Mouse (Mus musculus) liver, embryonic 11.5 days (tissue): ENCODE results near the gene Tpra1. TPM values are rescaled to one million over a fixed set of nuclear protein-coding genes. Genes with fewer than 3 reads are reported as not detected.

ENCODE experiments used
- ATAC-seq: fragments of 200-750 bp; cut with Nextera tagmentation; replicated peaks from 2 replicates; pipeline ENCODE4 v1.8.0; 2017; ENCODE audit warnings: moderate number of reproducible peaks, mild to moderate bottlenecking, moderate TSS enrichment, moderate library complexity; ENCODE audit not compliant: low FRiP score
- DNase-seq: peaks from one replicate; pipeline ENCODE4 v3.0.0-alpha.2; 2017; ENCODE audit warnings: low spot score
- H3K27ac ChIP-seq: fragments of 300-500 bp; sonication (generic); 2 replicates; pipeline ENCODE4 v1.5.1; 2014; ENCODE audit warnings: mild to moderate bottlenecking, low read depth, low read length, control low read depth
- H3K27me3 ChIP-seq: fragments of 300-500 bp; sonication (generic); replicated peaks from 2 replicates; pipeline ENCODE4 v1.6.1; 2014; ENCODE audit warnings: low read length, mixed read lengths; ENCODE audit not compliant: control insufficient read depth, insufficient read depth
- H3K36me3 ChIP-seq: fragments of 300-500 bp; sonication (generic); 2 replicates; pipeline ENCODE4 v1.6.1; 2014; ENCODE audit warnings: mild to moderate bottlenecking, low read length, moderate library complexity, mixed read lengths; ENCODE audit not compliant: control insufficient read depth, insufficient read depth
- H3K4me1 ChIP-seq: fragments of 300-500 bp; sonication (generic); replicated peaks from 2 replicates; pipeline ENCODE4 v1.6.1; 2014; ENCODE audit warnings: low read length, mixed read lengths; ENCODE audit not compliant: control insufficient read depth, insufficient read depth
- H3K4me2 ChIP-seq: fragments of 300-500 bp; sonication (generic); 2 replicates; pipeline ENCODE4 v1.6.1; 2014; ENCODE audit warnings: mild to moderate bottlenecking, control low read depth, moderate library complexity
- H3K4me3 ChIP-seq: fragments of 300-500 bp; sonication (generic); 2 replicates; pipeline ENCODE4 v1.5.1; 2014; ENCODE audit warnings: low read depth, low read length, control low read depth
- H3K9ac ChIP-seq: fragments of 300-500 bp; sonication (generic); 2 replicates; pipeline ENCODE4 v1.6.1; 2014; ENCODE audit warnings: low read depth, low read length, control low read depth
- H3K9me3 ChIP-seq: fragments of 300-500 bp; sonication (generic); 2 replicates; pipeline ENCODE4 v1.6.1; 2016; ENCODE audit warnings: low read length, inconsistent platforms, mixed read lengths; ENCODE audit not compliant: control insufficient read depth
- WGBS: fragments of 180-500 bp; shearing (Covaris S2); extraction: QIAGEN DNeasy Blood & Tissue Kit; methylation state at CpG from one replicate; pipeline ENCODE4 v1.1.7; 2014; 5-methylcytosine and 5-hydroxymethylcytosine counted together
- polyA plus RNA-seq: library from polyadenylated mRNA; unstranded; fragments of >200 nt; fragmentation: Nextera tagmentation; extraction: Ambion mirVana; gene quantifications from 2 replicates; pipeline ENCODE4 v1.2.1, GENCODE M21; 2014

The Tpra1 gene
- polyA plus RNA-seq, 1 experiment from 2014 or later = 56.7 TPM

DNA sequence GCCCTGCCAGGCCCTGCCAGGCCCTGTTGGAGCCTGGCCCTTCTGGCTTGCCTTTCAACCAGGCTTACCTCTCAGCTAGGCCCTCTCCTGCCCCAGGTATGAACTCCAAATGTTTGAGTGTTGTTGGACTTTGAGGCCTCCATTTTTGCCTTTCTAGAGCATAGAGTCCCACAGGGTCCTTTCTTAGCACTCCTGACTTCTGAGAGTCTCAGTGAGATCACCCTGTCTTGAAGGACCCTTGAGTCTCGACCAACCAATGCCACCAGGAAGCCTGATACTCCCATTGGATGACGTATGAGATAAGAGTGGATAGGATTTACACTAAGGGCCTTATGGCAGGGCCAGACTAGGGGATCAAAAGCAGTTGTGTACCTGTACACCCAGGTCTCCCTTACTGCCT, 29.4 kb downstream of the Tpra1 start:
- H3K9me3 ChIP-seq = no peaks in the 10 kb centered on the region
- peaks cover 9% of the 10 kb centered on the region; the same call in 1 of the 2 replicates for H3K27me3 ChIP-seq
- peaks cover 6% of the 10 kb centered on the region for H3K4me1 ChIP-seq
- H3K4me3 ChIP-seq = no peak overlapping the region
- no peak overlapping the region for H3K4me2 ChIP-seq
- H3K27ac ChIP-seq = no peak overlapping the region
- no peak for ATAC-seq
- DNase-seq = no peak
- 73% methylated on average over 2 of the region's 2 CpGs for WGBS
- no peaks in the 10 kb centered on the region for H3K36me3 ChIP-seq
- no peak overlapping the region for H3K9ac ChIP-seq

DNA sequence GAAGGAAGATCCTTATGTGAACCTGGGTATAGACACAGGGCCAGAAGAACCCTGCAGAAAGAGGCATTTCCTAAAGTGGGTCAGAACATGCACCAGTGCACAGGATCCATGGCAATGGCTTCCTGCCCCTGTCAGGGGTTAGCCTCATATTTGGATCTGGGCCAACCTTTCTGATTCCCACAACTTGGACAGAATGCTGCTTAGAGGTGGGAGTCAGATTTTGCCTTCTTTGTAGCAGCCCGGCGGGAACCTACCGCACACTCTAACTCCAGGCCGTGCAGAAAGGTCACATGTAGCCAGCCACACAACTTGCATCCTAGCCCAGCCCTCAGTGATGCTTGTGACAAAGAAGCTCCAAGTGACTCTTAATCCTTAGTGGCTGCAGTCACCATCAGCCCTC, 32.1 kb downstream of the Tpra1 start:
- no peaks in the 10 kb centered on the region for H3K36me3 ChIP-seq
- peaks cover 8% of the 10 kb centered on the region; the same call in 1 of the 2 replicates for H3K27me3 ChIP-seq
- H3K27ac ChIP-seq = no peak overlapping the region
- H3K4me2 ChIP-seq = no peak overlapping the region
- H3K4me3 ChIP-seq = no peak overlapping the region
- WGBS = 65% methylated on average over 4 of the region's 4 CpGs
- peaks cover 3% of the 10 kb centered on the region for H3K4me1 ChIP-seq
- DNase-seq (no peak), ATAC-seq (no peak)
- H3K9me3 ChIP-seq = no peaks in the 10 kb centered on the region
- no peak overlapping the region for H3K9ac ChIP-seq

DNA sequence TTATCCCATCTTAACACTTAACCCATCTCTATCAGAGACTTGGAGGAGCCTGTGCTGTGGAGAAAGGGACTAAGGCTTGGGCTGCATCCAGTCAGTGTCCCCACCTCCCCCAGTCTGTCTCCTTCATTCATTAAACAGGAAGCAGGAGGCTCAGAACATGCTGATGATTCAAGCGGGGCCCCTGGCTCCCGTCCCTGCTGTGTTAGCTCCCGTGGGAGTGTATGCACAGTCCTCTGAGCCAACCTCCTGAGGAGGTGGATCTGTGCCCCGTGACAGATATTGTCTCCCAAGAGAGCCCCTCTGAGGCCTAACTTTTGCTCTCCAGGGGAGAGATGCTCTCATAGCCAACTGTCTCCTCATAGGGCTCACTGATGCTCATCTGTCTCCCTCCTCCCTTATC, 32.8 kb downstream of the Tpra1 start:
- ATAC-seq (no peak), DNase-seq (no peak)
- Histone ChIP-seq H3K27ac (no peak overlapping the region), H3K9me3 (no peaks in the 10 kb centered on the region), H3K27me3 (peaks cover 7% of the 10 kb centered on the region; the same call in 1 of the 2 replicates), H3K4me2 (no peak overlapping the region), H3K4me3 (no peak overlapping the region), H3K9ac (no peak overlapping the region), H3K4me1 (peaks cover 3% of the 10 kb centered on the region), H3K36me3 (no peaks in the 10 kb centered on the region)
- 26% methylated on average over 4 of the region's 4 CpGs for WGBS

DNA sequence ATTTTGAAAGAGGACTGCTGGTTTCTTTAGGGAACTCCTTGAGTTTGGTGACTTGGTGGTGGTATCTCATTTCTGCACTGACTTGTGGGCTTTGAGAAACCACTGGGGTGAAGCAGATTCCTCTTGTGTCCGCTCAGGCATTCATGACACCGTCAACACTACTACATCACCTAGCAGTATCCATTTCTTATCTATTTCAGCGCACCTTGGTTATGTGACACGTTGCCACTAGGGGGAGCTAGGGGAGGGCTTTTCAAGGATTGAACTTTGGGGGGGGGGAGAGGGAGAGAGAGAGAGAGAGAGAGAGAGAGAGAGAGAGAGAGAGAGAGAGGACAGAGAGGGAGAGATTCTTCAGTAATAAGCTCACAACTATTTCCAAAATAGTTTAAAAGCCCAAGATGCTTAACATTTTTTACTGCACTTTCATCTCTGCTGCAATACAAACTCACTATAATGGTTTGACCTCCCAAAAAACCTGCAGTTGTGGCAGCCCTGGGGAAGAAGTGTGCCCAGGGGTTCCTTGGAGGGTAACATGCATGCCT, 33.8 kb downstream of the Tpra1 start:
- no peak for DNase-seq
- ATAC-seq = no peak
- Histone ChIP-seq H3K36me3 (no peaks in the 10 kb centered on the region), H3K27ac (no peak overlapping the region), H3K4me3 (no peak overlapping the region), H3K9ac (no peak overlapping the region), H3K4me1 (peaks cover 3% of the 10 kb centered on the region), H3K9me3 (no peaks in the 10 kb centered on the region), H3K27me3 (peaks cover 7% of the 10 kb centered on the region; the same call in 1 of the 2 replicates), H3K4me2 (no peak overlapping the region)
- 10% methylated on average over 4 of the region's 4 CpGs for WGBS

DNA sequence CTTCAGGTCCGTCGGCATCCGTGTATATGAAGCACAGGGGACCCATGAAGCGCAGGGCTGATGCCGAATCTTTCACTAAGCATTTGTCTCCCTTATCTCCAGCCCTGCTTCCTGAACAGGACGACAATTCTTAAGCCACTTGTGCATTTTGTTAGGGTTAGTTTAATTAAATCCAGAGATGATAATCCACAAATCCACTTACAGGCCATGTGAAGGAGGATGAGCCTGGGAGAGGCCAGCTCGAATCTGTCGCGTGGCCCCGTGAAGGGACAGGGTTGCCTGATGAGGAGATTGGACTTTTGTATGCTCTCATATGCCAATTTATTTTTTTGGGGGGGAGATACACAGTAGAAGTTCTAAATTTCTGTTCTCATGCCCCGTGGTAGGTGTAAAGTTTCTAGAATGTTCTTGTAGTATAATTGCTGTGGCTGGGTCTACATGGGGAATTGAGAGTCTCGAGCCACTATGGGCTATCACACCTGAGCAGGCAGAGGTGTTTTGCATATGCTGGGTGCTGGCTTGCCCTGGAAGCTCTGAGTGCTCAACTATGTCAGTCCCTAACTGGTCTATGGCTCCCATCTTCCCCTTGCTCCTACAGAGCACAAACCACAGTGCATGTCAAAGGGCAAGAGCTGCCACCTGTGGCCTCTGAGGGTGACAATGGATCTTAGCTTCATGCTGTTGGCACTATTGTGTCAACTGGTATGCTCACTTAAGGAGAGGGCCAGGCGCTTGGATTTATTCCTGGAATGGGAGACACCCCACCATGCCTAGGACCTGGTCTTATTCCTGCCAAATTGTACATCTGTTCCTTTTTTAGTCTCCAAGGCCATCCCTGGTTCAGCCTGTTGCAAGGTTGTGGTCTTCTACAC, 34.5 kb downstream of the Tpra1 start:
- DNase-seq (no peak), ATAC-seq (no peak)
- H3K9me3 ChIP-seq = no peaks in the 10 kb centered on the region
- no peak overlapping the region for H3K27ac ChIP-seq
- 61% methylated on average over 13 of the region's 13 CpGs for WGBS
- no peak overlapping the region for H3K9ac ChIP-seq
- H3K36me3 ChIP-seq = no peaks in the 10 kb centered on the region
- no peak overlapping the region for H3K4me3 ChIP-seq
- H3K4me1 ChIP-seq = no peaks in the 10 kb centered on the region
- H3K27me3 ChIP-seq = peaks cover 7% of the 10 kb centered on the region; the same call in 1 of the 2 replicates
- no peak overlapping the region for H3K4me2 ChIP-seq

DNA sequence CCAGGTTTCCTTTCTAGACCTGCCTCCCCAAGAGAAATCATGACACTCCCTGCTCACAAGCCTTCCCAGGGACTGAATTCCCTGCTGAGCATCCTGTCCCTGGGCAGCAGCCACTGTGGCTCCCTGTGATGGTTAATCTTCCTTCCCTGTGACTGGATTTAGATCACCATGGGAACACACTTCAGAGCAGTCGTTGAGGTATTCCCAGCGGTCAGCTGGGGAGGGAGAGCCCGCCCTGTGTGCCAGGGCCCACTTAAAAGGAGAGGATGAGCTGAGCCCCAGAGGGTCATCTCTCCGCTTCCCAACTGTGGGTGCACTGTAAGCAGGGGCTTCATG, 35.1 kb downstream of the Tpra1 start:
- H3K27me3 ChIP-seq = peaks cover 7% of the 10 kb centered on the region; the same call in 1 of the 2 replicates
- no peak overlapping the region for H3K4me3 ChIP-seq
- no peaks in the 10 kb centered on the region for H3K4me1 ChIP-seq
- H3K27ac ChIP-seq = no peak overlapping the region
- no peaks in the 10 kb centered on the region for H3K36me3 ChIP-seq
- H3K9me3 ChIP-seq = no peaks in the 10 kb centered on the region
- DNase-seq (no peak), ATAC-seq (no peak)
- H3K9ac ChIP-seq = no peak overlapping the region
- WGBS = 50% methylated on average over 4 of the region's 4 CpGs
- no peak overlapping the region for H3K4me2 ChIP-seq

DNA sequence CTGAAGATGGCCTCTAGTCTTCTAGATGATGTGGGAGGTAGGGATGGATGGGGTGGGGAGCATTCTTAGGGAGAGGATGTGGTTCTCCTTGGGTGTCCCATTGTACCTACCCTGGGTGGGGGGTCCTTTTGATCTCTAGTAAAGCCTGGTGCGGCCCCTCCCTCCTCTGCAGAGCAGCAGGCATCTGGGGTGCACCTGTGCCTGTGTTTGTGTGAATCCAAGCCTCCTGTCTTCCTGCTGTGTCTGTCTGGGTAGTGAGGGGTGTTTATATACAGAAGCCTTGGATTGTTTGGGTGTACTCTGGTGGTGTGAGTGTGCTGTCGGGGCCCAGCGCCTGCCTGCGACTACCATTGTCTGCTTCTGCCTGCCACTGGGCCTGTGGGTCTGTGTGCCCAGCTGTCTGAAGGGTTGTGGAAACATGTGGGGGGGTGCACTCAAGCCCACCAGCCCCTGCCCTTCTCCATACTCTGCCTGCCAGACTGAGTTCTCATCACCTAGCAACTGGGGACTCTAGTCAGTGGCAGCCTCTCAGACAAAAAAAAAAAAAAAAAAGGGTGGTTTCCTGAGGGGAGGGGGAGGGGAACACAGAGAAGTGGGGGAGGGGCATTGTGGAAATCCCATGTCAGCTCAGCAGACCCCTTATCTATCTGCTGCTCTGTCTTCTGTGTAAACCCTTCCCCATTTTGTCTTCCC, 36.1 kb downstream of the Tpra1 start:
- no peak overlapping the region for H3K27ac ChIP-seq
- WGBS = 45% methylated on average over 4 of the region's 4 CpGs
- H3K4me2 ChIP-seq = no peak overlapping the region
- H3K4me3 ChIP-seq = no peak overlapping the region
- H3K4me1 ChIP-seq = no peaks in the 10 kb centered on the region
- H3K27me3 ChIP-seq = peaks cover 7% of the 10 kb centered on the region; the same call in 1 of the 2 replicates
- H3K36me3 ChIP-seq = no peaks in the 10 kb centered on the region
- H3K9me3 ChIP-seq = no peaks in the 10 kb centered on the region
- no peak for ATAC-seq
- DNase-seq = no peak
- no peak overlapping the region for H3K9ac ChIP-seq

DNA sequence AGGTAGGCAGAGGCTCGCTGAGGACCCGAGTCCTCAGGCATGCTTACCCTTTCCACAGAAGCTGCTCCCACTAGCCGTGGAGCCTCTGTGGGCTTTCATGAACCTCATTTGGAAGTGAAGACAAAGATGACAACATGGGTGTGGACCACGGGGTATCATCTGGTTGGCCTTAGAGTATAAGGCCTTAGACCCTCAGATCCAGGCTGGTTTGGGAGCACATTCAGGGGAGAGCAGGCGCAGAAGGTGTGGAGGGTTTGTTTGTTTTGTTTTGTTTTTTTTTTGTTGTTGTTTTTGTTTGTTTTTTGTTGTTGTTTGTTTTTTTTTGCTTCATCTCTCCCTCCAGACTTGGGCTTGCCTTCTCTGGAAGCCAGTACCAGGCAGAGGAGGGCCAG, 36.6 kb downstream of the Tpra1 start:
- no peak overlapping the region for H3K4me3 ChIP-seq
- no peaks in the 10 kb centered on the region for H3K36me3 ChIP-seq
- no peak overlapping the region for H3K27ac ChIP-seq
- DNase-seq (no peak), ATAC-seq (no peak)
- H3K9ac ChIP-seq = no peak overlapping the region
- peaks cover 3% of the 10 kb centered on the region; the same call in 1 of the 2 replicates for H3K27me3 ChIP-seq
- no peaks in the 10 kb centered on the region for H3K9me3 ChIP-seq
- no peaks in the 10 kb centered on the region for H3K4me1 ChIP-seq
- H3K4me2 ChIP-seq = no peak overlapping the region
- 34% methylated on average over 5 of the region's 5 CpGs for WGBS
